Mouse (Mus musculus) lung, adult 2 months (tissue): ENCODE measurements at regions not wholly inside any gene's neighbourhood (a gene's known extent, or its start where the extent isn't known, plus 50 kb on each side); places are given as distances from the start of the nearest gene placed in this dataset.

Experiments
- DNase-seq: peaks from one replicate; pipeline ENCODE4 v3.0.0; 2022
- H3K4me1 ChIP-seq: fragments of 200-500 bp; 2 replicates; pipeline ENCODE4 v1.6.1; 2011; ENCODE audit warnings: low read length; ENCODE audit not compliant: control insufficient read depth, insufficient read depth
- H3K4me3 ChIP-seq: fragments of 200-500 bp; replicated peaks from 2 replicates; pipeline ENCODE3; 2011; ENCODE audit warnings: low read depth, mild to moderate bottlenecking, control low read depth, low read length; ENCODE audit errors: extremely low read depth
- CTCF ChIP-seq: fragments of 200-500 bp; IDR thresholded peaks from 2 replicates; pipeline ENCODE4 v1.5.1; 2011; ENCODE audit warnings: mild to moderate bottlenecking, low read length, control low read depth; ENCODE audit not compliant: insufficient read depth
- POLR2A ChIP-seq: fragments of 200-500 bp; IDR thresholded peaks from 2 replicates; pipeline ENCODE4 v1.6.1; 2011; ENCODE audit warnings: low read depth, mild to moderate bottlenecking, control low read depth, low read length, borderline replicate concordance; ENCODE audit errors: extremely low read depth
- WGBS: fragments of 180-500 bp; shearing (Covaris S2); methylation state at CpG from one replicate; pipeline ENCODE4 v1.1.7; 2018; 5-methylcytosine and 5-hydroxymethylcytosine counted together

- no peak overlapping the region for H3K4me3 ChIP-seq
- TF ChIP-seq CTCF = no peak
- no peak for TF ChIP-seq POLR2A
- no peak for DNase-seq
- H3K4me1 ChIP-seq = peaks cover 3% of the 10 kb centered on the region
- 58% methylated on average over 19 of the region's 19 CpGs for WGBS
Measured at GRCm38 (mm10) chr17:83078601-83079360, 136.3 kb upstream of the Pkdcc start.

DNA sequence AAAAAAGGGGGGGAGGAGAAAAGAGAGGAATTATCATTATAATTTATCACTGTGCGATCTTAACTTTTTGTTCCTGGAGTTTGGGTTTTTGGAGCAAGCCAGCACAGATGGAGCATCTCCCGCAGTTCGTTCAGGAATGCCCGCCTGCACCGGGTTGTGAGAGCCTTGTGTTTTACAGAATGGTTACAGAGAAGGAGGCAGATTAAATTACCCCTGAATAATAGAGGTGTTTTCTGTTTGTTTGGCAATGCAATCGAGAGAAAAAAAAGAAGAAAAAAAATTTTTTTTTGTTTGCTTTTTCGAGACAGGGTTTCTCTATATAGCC lies 135.8 kb upstream of the Pkdcc start:
- peaks cover 3% of the 10 kb centered on the region for H3K4me1 ChIP-seq
- WGBS = 78% methylated on average over 7 of the region's 7 CpGs
- TF ChIP-seq CTCF = no peak
- TF ChIP-seq POLR2A = no peak
- no peak overlapping the region for H3K4me3 ChIP-seq
- no peak for DNase-seq

GRCm38 (mm10) chr17:83081729-83082128 lies 133.4 kb upstream of the Pkdcc start:
- H3K4me3 ChIP-seq = no peak overlapping the region
- no peak for DNase-seq
- WGBS = 26% methylated on average over 8 of the region's 8 CpGs
- no peak for TF ChIP-seq POLR2A
- TF ChIP-seq CTCF = no peak
- H3K4me1 ChIP-seq = peaks cover 3% of the 10 kb centered on the region

DNA sequence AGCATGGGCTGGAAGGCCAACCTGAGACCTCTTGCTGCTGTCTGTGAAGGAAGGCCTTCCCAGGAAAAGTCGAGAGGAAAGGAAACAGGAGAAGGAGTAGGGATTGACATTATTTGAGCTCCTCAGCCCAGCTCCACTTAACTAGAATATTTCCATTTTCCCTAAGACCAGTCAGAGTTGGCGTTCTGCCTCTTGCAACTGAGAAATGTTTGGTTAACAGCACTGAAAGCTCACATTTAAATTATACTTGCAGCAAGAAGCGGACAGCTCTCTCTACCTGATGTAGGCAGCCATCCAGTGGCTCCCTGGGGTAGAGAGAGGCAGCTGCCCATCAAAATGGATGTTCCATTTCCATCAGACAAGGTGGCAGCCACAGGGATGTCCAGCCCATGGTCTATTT lies 131.6 kb upstream of the Pkdcc start:
- DNase-seq = no peak
- no peak overlapping the region for H3K4me3 ChIP-seq
- 56% methylated on average over 3 of the region's 3 CpGs for WGBS
- no peak for TF ChIP-seq CTCF
- no peak for TF ChIP-seq POLR2A
- H3K4me1 ChIP-seq = peaks cover 3% of the 10 kb centered on the region

- Histone ChIP-seq H3K4me1 (peaks cover 3% of the 10 kb centered on the region), H3K4me3 (no peak overlapping the region)
- DNase-seq = no peak
- WGBS = 77% methylated on average over 10 of the region's 10 CpGs
- no peak for TF ChIP-seq CTCF
- TF ChIP-seq POLR2A = no peak
Measured at GRCm38 (mm10) chr17:83085792-83086475, 129.2 kb upstream of the Pkdcc start.

- WGBS = 83% methylated on average over 2 of the region's 2 CpGs
- Histone ChIP-seq H3K4me3 (no peak overlapping the region), H3K4me1 (peaks cover under 1% of the 10 kb centered on the region)
- TF ChIP-seq CTCF = no peak
- TF ChIP-seq POLR2A = no peak
- no peak for DNase-seq
Measured at GRCm38 (mm10) chr17:83086703-83087102, 128.4 kb upstream of the Pkdcc start.

DNA sequence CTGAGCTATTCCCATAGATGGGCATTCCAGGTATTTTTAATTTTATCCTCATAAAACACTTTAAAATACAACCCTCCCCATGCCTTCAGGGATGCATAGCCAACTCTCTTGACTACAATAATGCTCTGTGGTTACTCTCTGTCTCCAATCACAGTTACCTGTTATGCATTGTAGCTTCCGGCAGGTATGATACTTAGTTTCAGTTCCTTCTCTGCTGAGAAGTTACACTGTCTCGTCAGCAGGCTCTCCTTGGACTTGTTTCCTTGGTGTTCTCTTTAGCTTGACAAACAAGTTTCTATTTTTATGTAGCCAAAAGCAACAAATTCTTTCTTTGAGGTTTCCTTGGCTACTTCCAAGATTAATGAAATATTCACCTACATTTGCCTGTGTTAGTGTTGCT lies 126.6 kb upstream of the Pkdcc start:
- no peak for TF ChIP-seq CTCF
- TF ChIP-seq POLR2A = no peak
- 57% methylated on average over 2 of the region's 2 CpGs for WGBS

DNA sequence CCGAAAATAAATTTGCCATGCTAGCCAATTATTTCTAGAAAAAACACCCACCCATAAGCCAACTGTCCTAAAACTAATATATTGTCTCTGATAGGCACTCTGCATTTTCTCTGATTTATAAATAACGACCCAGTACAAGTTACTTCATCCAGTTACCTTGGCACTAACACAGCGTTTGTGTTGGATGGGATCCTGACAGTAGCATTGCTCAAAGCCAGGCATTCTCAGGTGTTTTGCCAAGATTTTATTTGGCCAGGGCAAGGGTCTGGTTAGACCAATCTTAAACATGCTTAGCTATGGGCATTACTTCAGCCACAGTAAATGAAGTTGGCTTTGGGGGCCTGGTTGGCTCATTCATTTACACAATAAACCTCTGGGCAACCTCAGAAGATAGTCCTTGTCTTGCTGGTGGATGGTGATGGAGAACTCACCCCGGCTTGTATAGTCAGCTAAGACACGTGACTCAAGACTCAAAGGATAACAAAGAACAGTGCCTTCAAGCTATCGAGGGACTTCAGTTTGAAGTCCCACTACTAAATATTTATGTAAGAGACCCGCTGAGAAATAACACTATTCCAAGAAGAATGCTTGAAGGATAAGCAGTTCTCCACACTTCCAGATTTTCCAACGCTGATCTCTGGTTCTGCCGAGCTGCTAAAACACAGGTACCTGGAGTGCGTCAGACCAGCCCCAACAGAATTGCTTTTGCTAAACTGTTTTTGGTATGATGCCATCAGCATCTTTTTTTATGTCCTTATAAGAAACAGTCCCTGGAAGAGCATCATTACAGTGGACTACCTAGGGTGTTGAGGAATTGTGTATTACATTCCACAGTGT lies 125.0 kb upstream of the Pkdcc start:
- Histone ChIP-seq H3K4me3 (no peak overlapping the region), H3K4me1 (no peaks in the 10 kb centered on the region)
- no peak for DNase-seq
- TF ChIP-seq POLR2A = no peak
- WGBS = 51% methylated on average over 10 of the region's 10 CpGs

More for the DNA sequence above, 126.6 kb upstream of the Pkdcc start:
- H3K4me3 ChIP-seq = no peak overlapping the region
- no peak for DNase-seq
- no peaks in the 10 kb centered on the region for H3K4me1 ChIP-seq

DNA sequence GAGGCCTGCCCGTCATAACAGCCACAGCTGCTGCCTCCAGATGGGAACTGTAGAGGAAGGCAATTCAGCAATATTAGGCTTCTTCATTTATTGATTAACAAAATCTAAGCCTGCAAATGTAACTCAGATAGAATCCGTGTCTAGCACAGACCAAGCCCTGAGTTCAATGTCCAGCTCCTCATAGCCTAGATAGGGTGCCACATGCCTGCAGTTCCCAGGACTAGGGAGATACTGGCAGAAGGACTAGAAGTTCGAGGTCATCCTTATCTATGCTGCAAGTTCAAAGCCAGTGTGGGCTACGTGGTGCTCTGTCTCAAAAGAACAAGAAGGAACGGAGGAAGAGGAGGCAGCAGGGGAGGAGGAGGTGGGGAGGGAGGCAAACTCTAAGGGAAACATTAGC lies 121.2 kb upstream of the Pkdcc start:
- TF ChIP-seq CTCF (no peak), POLR2A (no peak)
- Histone ChIP-seq H3K4me1 (no peaks in the 10 kb centered on the region), H3K4me3 (no peak overlapping the region)
- WGBS = 80% methylated on average over 5 of the region's 5 CpGs
- no peak for DNase-seq
